Mouse (Mus musculus): ENCODE results near the gene Tmem254a. TPM values are rescaled to one million over a fixed set of nuclear protein-coding genes. Genes with fewer than 3 reads are reported as not detected.
"Not testable (repeated sequence)": the region's sequence is repeated elsewhere in the genome, so short reads cannot be mapped to it uniquely, and the experiment has no call there.

Tmem254a gene
- total RNA-seq (2021), result 10 to 100 TPM; 19.3 to 19.6 TPM

DNA sequence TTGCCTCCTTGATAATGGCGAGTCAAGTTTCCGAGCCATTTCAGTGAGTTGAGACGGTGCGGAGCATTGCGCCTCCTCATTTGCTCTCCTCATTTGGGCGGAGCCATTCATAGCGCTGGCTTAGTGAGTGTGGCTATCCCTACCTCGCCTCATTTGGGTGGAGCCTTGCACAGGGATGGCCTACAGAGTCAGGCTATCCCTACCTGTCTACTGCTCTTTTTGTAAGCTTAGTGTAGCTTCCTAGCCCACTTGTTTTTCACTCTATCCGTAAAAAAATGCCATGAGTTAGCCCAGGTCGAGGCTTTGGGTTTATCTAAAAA lies at the start of gene Tmem254a:
Gene Tmem254a, minus strand, starts transcription at position 111 of the 320 bp plus-strand sequence.
- intact Hi-C loops (cut with DNase I); DNase-seq (ENCODE audit: extremely low spot score in 1 of 2, low spot score in 2 of 2): not testable (repeated sequence)

DNA sequence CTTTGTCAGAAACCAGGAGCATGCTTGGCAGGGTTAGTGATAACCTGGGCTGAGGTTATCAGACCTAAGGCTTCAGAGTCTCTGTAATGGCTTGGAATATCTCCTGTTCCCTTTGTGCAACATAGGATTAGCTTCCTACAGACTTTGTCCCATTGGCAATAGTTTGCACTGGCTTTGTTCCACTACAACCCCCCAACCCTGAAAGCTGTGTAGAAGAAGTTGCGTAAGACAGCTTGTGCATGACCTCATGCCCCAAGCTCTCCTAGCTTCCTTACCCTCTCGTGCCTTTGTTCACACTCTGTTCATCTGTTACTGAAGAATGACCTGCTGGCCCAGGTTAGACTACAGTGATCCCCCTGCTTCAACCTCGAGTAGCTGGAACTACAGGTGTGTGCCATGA lies 30.4 kb upstream of the Tmem254a start:
- DNase-seq (ENCODE audit: extremely low spot score in 1 of 2, low spot score in 2 of 2); intact Hi-C loops (cut with DNase I): not testable (repeated sequence)

DNA sequence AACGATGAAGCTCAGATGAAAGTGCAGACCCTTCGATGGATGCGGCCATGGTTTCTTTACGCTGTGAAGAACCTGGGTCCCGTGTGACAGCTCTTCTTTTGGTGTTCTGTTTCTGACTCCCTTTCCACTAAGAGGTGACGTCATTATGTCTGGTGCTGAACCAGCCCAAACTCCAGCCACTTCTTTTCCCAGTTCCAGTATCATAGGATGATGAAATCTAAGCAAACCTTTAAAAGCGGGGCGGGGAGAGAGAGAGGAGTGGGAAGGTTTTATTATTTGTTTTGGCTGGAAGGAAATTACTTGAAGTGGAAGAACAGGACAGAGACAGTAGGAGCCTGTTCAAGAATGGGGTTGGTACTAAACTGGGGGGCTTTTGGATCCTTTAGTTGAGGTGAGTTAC lies 10.5 kb upstream of the Tmem254a start, which contains the start of gene Cphx1:
Gene Cphx1, plus strand, starts transcription at position 301 of the 400 bp plus-strand sequence.
- DNase-seq (ENCODE audit: extremely low spot score in 1 of 2, low spot score in 2 of 2); intact Hi-C loops (cut with DNase I): not testable (repeated sequence)

DNA sequence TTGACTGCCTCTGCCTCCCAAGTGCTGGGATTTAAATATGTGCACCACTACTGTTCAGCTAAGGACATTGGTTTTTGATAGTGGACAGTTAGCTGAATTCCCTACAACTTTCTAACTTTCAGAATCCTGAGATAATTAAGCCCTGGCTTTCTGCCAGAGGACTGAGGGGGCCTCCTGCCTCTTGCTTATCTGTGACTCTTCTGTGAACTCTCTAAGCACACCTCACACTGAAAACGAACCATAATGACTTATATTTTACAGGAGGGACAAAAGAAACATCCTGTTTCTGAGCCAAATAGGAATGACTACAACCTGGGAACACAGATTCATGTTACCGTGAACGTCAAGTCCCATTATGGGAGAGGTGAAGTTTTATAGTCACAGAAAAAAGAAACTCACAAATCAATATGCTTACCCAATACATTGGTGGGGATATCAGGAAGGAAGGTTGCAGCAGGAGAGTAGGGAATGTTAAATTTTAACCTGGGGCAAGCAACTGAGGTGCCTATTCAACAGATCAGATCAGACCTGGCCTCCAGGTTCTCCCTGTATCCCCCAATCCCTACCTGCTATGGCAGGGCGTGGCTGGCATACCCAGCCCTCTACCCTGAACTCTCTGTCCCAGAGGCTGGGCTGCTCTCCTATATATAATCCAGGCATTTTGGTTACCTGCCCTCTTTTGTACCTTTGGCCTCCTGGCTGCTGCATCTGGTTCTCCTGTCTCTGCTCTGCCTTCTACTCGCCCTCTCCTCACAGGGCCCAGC lies 9.6 kb upstream of the Tmem254a start:
- intact Hi-C loops (cut with DNase I); DNase-seq (ENCODE audit: extremely low spot score in 1 of 2, low spot score in 2 of 2): not testable (repeated sequence)

DNA sequence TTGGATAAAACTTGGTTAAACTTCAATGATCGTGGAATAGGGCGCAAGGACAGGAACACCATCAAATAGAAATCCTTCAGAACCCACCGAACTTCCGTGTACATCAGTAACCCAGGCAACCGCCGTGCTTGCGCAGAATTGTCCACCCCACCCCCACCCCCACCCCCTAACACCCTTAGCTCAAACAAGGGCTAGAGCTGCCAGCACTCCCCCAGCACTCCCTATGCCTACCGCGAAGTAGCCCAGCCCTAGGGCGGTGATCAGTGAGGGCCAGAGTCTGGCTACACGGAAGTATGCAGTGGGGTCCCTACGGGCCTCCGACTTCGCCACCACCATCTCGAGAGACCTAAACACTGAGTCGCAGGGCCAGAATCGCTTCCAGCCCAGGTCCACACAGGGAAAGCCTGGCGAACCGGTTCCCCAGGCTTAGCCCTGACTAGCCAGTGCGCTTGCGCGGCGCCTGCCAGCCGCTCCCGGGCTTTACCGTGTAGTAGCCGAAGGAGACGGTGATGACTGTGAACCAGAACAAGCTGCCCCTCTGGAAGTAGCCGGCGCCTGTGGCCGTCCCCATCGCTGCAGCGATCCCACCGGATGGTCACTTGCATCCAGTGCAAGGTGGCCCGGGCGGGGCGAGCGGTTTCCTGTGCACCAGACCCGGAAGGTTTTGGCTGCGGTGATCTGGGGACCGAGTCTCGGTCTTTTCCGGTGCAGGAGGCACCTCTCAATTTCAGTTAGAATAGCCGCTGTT lies 484 bp downstream of the Tmem254a start:
- DNase-seq (ENCODE audit: extremely low spot score in 1 of 2, low spot score in 2 of 2); intact Hi-C loops (cut with DNase I): not testable (repeated sequence)

DNA sequence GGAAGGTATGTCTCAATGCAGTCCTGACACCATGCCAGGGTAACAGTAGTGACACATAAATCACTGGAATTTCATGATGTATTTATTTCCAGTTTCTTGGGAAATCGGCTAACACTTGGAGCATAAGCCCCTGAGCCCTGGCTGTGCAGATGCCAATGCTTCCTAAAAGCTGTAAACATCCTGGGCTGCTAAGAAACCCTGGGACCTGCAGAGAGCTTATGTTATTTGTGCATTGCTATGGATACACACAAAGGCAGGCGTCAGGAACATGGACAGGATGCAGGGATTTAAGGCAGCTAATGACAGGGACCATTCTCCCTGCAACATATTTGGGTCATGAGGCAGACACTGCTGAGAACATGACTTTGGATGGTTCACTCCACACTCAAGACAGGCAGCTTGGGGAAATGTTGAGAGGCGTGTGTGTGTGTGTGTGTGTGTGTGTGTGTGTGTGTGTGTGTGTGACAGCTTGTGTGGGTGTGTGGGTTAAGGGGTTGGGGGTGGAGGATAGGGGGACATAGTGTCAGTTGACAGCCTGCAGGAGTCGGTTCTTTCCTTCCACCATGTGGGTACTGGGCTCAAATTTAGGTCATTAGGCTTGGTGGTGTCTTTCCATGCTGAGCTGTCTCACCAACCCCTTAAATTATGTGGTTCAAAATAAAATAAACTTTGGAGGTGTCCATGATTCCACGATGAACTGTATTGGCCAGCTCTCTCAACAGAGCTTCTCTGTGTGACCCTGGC lies 8.9 kb downstream of the Tmem254a start:
- intact Hi-C loops (cut with DNase I); DNase-seq (ENCODE audit: extremely low spot score in 1 of 2, low spot score in 2 of 2): not testable (repeated sequence)

DNA sequence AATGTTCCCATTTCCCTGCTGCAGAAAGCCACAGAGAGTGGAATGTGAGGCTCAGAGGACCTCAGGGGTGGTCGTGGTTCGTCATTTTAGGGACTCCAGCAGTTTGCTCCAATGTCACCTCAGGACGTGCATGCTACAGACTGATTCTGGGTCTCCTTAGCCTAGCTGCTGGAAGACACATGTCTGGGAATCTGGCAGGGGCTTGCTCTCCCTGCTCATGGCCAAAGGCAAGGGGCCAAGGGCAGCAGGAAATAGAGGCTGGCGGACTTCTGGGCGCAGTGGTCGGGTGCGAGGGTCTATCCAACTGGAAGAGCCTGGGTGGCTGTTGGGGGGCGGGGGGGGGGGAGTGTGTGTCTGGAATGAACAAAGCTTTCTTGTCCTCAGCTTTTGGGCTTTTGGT lies 18.5 kb downstream of the Tmem254a start:
- intact Hi-C loops (cut with DNase I), result not testable (repeated sequence)

DNA sequence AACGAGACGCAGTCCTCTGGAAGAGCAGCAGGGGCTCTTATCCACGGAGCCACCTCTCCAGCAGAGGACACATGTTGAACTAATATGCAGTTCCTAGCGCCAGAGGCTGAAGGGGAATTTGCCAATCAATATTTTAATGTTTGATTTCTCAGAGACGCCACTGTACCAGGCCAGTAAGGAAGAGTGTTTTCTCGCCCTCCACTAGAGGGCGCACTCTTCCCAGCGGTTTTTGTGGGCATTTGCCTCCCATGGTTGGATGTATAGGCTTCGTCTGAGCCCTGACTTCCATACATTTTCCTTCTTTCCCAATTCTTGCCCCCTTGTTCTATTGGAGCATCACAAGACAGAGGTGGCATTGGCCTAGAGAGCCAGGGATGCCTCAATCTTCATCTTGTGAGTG lies 20.2 kb downstream of the Tmem254a start:
- intact Hi-C loops (cut with DNase I); DNase-seq (ENCODE audit: extremely low spot score in 1 of 2, low spot score in 2 of 2): not testable (repeated sequence)

More for the DNA sequence above, 18.5 kb downstream of the Tmem254a start:
- DNase-seq (ENCODE audit: extremely low spot score in 1 of 2, low spot score in 2 of 2), result not testable (repeated sequence)

DNA sequence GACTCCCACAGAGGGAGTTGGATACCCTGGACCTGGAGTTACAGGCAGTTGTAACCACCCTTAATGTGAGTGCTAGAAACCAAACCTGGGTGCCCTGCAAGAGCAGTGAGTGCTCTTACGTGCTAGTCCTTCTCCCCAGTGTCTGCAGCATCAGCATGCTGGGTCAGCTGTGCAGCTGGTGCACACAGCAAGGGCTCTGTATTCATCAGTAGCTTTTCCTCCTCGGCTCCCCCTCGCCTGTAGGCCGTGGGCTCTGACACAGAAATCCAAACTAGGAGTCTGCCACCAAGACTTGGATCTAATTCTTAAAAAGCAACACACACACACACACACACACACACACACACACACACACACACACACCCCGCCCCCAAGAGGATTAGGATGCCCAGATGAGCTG lies 22.2 kb downstream of the Tmem254a start:
- DNase-seq (ENCODE audit: extremely low spot score in 1 of 2, low spot score in 2 of 2), result peak; percentile 0 to 1
- intact Hi-C loops (cut with DNase I), result not testable (repeated sequence)

DNA sequence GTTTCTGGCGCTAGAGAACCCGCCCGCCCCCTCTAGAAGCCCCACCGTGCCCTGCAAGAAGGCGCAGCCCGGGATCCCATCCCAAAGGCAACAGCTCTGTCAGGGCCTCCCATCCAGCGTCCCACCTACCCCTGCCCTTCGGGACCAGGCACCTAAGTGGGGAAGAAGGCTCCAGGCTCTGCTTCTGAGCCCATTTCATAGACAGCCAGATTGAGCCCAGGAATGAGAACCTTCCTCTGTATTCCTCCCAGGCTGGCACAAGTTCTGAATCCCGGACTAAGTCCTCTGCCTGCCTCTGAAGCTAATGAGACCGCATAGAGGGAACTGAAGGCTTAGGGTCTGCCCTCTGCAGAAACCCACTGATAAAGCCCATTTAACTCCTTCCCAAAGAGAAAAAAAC lies 24.5 kb downstream of the Tmem254a start, which contains the start of gene Plac9a:
Gene Plac9a, minus strand, starts transcription at position 101 of the 400 bp plus-strand sequence.
- intact Hi-C loops (cut with DNase I); DNase-seq (ENCODE audit: extremely low spot score in 1 of 2, low spot score in 2 of 2): not testable (repeated sequence)

DNA sequence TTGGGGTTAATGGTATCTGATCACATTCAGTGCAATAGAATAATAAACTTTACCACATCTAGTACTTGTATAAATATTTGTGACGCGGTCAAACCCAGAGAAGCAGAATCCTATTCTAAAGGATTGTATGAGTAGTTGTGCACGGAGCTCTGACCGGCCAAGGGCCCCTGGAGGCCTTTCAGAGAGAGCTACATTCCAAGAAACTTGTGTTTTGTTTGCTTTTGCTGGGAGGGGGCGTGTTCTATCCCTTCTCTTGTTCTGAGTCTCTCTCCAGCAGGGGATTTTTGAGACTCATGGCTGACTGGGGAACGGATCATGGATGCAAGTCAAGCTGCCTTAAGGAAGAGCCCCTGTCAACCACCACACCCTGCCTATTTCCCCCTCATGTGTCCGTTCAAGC lies 31.8 kb downstream of the Tmem254a start:
- DNase-seq (ENCODE audit: extremely low spot score in 1 of 2, low spot score in 2 of 2); intact Hi-C loops (cut with DNase I): not testable (repeated sequence)

DNA sequence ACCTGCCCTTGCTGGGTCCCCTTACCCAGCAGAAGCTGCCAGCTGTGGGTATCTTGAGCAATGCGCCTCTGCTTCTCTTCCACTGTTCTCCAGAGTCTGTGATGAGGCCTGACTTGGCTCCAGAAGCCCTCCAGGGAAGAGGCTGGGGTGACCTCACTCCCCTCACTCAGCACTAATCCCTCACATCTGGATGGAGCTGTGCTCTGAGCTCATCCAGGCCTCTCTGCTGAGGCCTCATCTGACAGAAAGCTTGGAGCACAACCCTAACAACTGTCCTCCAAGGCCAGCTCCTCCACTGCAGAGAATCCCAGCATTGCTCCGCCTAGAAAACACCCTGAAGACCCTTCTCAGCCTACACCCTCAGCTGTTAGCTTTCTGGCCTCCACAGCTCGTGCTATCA lies 32.9 kb downstream of the Tmem254a start:
- DNase-seq (ENCODE audit: extremely low spot score in 1 of 2, low spot score in 2 of 2); intact Hi-C loops (cut with DNase I): not testable (repeated sequence)

DNA sequence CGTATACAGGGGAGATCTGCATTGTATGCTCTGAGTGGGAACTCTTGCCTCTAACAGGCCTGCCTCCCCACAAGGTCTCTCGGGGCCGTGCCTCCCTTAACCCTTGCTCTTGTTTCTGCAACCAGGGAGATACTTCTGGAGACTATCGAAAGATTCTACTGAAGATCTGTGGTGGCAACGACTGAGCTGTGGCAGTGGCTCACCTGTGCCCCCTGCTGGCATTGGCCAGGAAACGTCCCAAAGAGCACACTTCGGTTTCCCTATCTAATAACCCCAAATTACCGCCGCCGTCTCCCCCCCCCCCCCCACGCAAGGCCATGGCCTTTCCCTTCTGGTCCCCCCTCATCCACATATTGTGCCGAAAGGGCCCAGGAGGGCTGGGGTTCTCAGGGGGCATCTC lies 41.6 kb downstream of the Tmem254a start:
- intact Hi-C loops (cut with DNase I), result not testable (repeated sequence)

DNA sequence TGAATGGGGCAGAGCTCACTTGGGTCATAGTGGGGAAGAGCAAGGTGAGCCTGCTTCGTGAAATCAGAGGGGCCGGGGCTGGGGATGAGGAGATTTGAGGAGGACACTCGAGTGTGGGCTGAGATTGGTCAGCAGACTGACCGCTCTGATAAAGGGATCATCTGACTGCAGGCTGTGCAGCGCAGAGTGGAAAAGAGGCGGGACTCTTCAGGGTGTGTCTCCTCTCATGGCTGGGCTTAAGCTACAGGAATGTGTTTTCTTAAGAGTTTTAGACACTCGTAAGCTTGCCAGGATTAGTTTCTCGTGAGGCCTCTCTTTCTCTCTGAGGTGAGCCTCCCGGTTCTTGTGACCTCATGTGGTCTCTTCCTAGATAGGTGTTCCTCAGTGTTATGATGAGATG lies 45.7 kb downstream of the Tmem254a start:
- DNase-seq (ENCODE audit: extremely low spot score in 1 of 2, low spot score in 2 of 2); intact Hi-C loops (cut with DNase I): not testable (repeated sequence)

More for the DNA sequence above, 41.6 kb downstream of the Tmem254a start:
- not testable (repeated sequence) for DNase-seq (ENCODE audit: extremely low spot score in 1 of 2, low spot score in 2 of 2)

DNA sequence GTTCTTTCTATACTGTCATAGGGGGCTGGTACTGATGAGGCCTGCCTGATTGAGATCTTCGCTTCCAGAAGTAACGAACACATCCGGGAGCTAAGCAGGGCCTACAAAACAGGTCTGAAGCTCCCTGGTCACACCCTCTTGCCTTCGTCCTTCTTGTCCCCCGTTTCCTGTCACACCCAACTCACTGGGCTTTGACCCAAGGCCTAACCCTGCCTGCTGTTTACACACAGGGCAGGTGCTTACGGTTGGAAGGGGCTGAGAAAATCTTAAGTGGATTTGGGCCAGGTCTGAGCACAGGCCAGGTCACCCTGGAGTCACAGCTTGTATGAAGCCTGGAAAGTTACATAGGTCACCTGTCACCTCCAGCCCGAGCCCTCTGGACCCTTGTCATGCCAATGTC lies 50.8 kb downstream of the Tmem254a start:
- intact Hi-C loops (cut with DNase I); DNase-seq (ENCODE audit: extremely low spot score in 1 of 2, low spot score in 2 of 2): not testable (repeated sequence)
